Mouse (Mus musculus) cerebellum, adult (tissue): ENCODE measurements around the gene Sag.

Experiments used
- ATAC-seq: cut with Nextera tagmentation; 2 replicates; pipeline ENCODE4 v1.9.2; 2017; ENCODE audit warnings: mild to moderate bottlenecking, moderate library complexity, mixed read lengths; ENCODE audit not compliant: insufficient number of reproducible peaks, low FRiP score, low TSS enrichment

Gene Sag

DNA sequence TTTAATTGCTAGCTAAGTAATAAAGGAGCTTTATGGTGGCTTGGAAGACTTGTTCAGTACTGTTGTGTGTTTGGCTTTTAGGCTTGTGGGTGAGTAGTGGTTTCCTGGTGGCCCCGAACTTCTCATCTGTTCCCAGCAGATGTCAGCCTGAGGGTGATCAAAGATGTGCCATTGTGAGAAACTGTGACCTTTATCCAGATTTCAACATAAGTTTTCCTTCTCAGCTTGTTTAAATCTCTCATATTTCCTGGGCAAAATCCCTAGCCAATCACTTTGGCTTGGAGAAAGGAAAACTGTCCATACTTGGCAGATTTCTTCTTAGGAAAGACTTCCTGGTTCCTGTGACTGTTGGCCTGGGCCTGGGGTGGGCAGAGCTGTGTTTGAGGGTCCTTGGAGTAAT lies 87.5 kb downstream of the Sag start:
- ATAC-seq: no peak

DNA sequence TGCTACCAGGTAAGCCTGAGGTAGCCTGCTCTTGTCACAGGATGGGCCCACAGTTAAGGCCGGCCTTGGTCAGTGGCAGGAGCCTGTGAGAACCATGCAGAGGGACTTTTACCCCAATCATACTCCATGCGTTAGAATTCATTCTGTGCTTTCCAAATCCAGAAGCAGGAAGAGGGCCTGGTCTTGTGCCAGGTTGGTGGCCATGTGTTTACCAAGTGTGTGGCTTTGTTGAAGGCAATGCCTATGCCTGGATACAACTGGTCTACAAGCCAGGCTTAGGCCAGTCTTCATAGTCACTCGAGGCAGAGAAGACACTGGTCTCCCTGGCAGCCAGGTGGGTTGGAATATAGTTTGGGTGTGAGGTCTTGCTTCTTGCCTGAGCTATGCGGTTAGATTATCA lies 88.2 kb downstream of the Sag start:
- no peak for ATAC-seq

DNA sequence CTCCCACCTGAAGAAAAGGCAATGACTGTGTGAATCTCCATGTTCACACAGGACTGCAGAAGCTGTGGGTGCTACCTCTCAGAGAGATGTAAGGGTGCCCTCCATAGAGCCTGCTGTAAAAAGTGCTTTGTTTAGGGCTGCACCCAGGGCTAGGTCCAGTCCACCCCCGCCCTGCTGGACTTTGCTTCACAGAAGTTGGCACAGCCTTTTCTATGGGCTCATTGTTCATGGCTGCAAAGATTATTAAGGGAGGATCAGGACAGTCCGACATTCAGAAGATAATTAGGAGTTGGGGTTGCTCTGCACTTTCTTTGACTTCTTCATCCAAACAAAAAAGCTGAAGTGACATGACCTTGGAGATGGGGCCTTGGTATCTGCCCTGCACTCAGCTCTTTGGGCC lies 89.0 kb downstream of the Sag start:
- no peak for ATAC-seq

DNA sequence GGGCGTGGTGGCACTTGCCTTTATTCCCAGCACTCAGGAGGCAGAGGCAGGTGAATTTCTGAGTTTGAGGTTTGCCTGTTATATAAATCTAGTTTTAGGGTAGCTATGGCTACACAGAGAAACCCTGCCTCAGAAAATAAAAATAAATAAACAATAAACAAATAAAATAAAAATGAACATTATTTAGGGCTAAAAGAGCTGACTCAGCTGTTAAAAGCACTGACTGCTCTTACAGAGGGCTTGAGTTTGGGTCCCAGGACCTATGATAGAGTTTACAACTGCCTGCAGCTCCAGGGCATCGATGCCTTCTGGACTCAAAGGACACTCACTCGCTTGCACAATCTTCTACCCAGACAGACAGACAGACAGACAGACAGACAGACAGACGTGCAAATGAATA lies 89.9 kb downstream of the Sag start:
- no peak for ATAC-seq
